Mouse (Mus musculus) liver, embryonic 11.5 days (tissue): ENCODE results near the gene Cd34. TPM values are rescaled to one million over a fixed set of nuclear protein-coding genes. Genes with fewer than 3 reads are reported as not detected.

Experiments
- ATAC-seq: fragments of 200-750 bp; cut with Nextera tagmentation; replicated peaks from 2 replicates; pipeline ENCODE4 v1.8.0; 2017; ENCODE audit warnings: moderate number of reproducible peaks, mild to moderate bottlenecking, moderate TSS enrichment, moderate library complexity; ENCODE audit not compliant: low FRiP score
- DNase-seq: peaks from one replicate; pipeline ENCODE4 v3.0.0-alpha.2; 2017; ENCODE audit warnings: low spot score
- H3K27ac ChIP-seq: fragments of 300-500 bp; sonication (generic); 2 replicates; pipeline ENCODE4 v1.5.1; 2014; ENCODE audit warnings: mild to moderate bottlenecking, low read depth, low read length, control low read depth
- H3K27me3 ChIP-seq: fragments of 300-500 bp; sonication (generic); replicated peaks from 2 replicates; pipeline ENCODE4 v1.6.1; 2014; ENCODE audit warnings: low read length, mixed read lengths; ENCODE audit not compliant: control insufficient read depth, insufficient read depth
- H3K36me3 ChIP-seq: fragments of 300-500 bp; sonication (generic); 2 replicates; pipeline ENCODE4 v1.6.1; 2014; ENCODE audit warnings: mild to moderate bottlenecking, low read length, moderate library complexity, mixed read lengths; ENCODE audit not compliant: control insufficient read depth, insufficient read depth
- H3K4me1 ChIP-seq: fragments of 300-500 bp; sonication (generic); replicated peaks from 2 replicates; pipeline ENCODE4 v1.6.1; 2014; ENCODE audit warnings: low read length, mixed read lengths; ENCODE audit not compliant: control insufficient read depth, insufficient read depth
- H3K4me2 ChIP-seq: fragments of 300-500 bp; sonication (generic); 2 replicates; pipeline ENCODE4 v1.6.1; 2014; ENCODE audit warnings: mild to moderate bottlenecking, control low read depth, moderate library complexity
- H3K4me3 ChIP-seq: fragments of 300-500 bp; sonication (generic); 2 replicates; pipeline ENCODE4 v1.5.1; 2014; ENCODE audit warnings: low read depth, low read length, control low read depth
- H3K9ac ChIP-seq: fragments of 300-500 bp; sonication (generic); 2 replicates; pipeline ENCODE4 v1.6.1; 2014; ENCODE audit warnings: low read depth, low read length, control low read depth
- H3K9me3 ChIP-seq: fragments of 300-500 bp; sonication (generic); 2 replicates; pipeline ENCODE4 v1.6.1; 2016; ENCODE audit warnings: low read length, inconsistent platforms, mixed read lengths; ENCODE audit not compliant: control insufficient read depth
- WGBS: fragments of 180-500 bp; shearing (Covaris S2); extraction: QIAGEN DNeasy Blood & Tissue Kit; methylation state at CpG from one replicate; pipeline ENCODE4 v1.1.7; 2014; 5-methylcytosine and 5-hydroxymethylcytosine counted together
- polyA plus RNA-seq: library from polyadenylated mRNA; unstranded; fragments of >200 nt; fragmentation: Nextera tagmentation; extraction: Ambion mirVana; gene quantifications from 2 replicates; pipeline ENCODE4 v1.2.1, GENCODE M21; 2014

Cd34 gene
- polyA plus RNA-seq, 1 experiment from 2014 or later: 35.8 TPM

GRCm38 (mm10) chr1:194952891-194953290 is 14.3 kb downstream of the Cd34 start:
- Histone ChIP-seq H3K9me3 (no peaks in the 10 kb centered on the region), H3K4me2 (no peak overlapping the region), H3K4me3 (no peak overlapping the region), H3K27ac (no peak overlapping the region), H3K36me3 (no peaks in the 10 kb centered on the region), H3K9ac (no peak overlapping the region), H3K27me3 (no peaks in the 10 kb centered on the region), H3K4me1 (no peaks in the 10 kb centered on the region)
- ATAC-seq: no peak
- WGBS: 56% methylated on average over 1 of the region's 1 CpGs
- DNase-seq: no peak

- no peak for ATAC-seq
- no peak overlapping the region for H3K9ac ChIP-seq
Observed at GRCm38 (mm10) chr1:194954694-194955093, 16.1 kb downstream of the Cd34 start.

GRCm38 (mm10) chr1:194955749-194956148 is 17.1 kb downstream of the Cd34 start:
- Histone ChIP-seq H3K36me3 (no peaks in the 10 kb centered on the region), H3K9me3 (no peaks in the 10 kb centered on the region), H3K27me3 (no peaks in the 10 kb centered on the region), H3K4me3 (no peak overlapping the region), H3K4me2 (no peak overlapping the region), H3K9ac (no peak overlapping the region), H3K4me1 (no peaks in the 10 kb centered on the region), H3K27ac (no peak overlapping the region)
- ATAC-seq (no peak), DNase-seq (no peak)
- 76% methylated on average over 2 of the region's 2 CpGs for WGBS

More at GRCm38 (mm10) chr1:194954694-194955093, 16.1 kb downstream of the Cd34 start:
- no peaks in the 10 kb centered on the region for H3K27me3 ChIP-seq
- H3K36me3 ChIP-seq: no peaks in the 10 kb centered on the region
- DNase-seq: no peak
- H3K9me3 ChIP-seq: no peaks in the 10 kb centered on the region
- H3K4me2 ChIP-seq: no peak overlapping the region
- H3K27ac ChIP-seq: no peak overlapping the region
- no peak overlapping the region for H3K4me3 ChIP-seq
- no peaks in the 10 kb centered on the region for H3K4me1 ChIP-seq

- no peak overlapping the region for H3K9ac ChIP-seq
- ATAC-seq: peak; percentile 45
Observed at GRCm38 (mm10) chr1:194957021-194957420, 18.4 kb downstream of the Cd34 start.

GRCm38 (mm10) chr1:194962181-194962580 is 23.6 kb downstream of the Cd34 start:
- peak; percentile 39; the same call in 1 of the 2 replicates for ATAC-seq
- DNase-seq: no peak

More at GRCm38 (mm10) chr1:194957021-194957420, 18.4 kb downstream of the Cd34 start:
- Histone ChIP-seq H3K4me1 (no peaks in the 10 kb centered on the region), H3K27me3 (no peaks in the 10 kb centered on the region), H3K4me3 (no peak overlapping the region), H3K9me3 (no peaks in the 10 kb centered on the region), H3K4me2 (no peak overlapping the region), H3K27ac (no peak overlapping the region), H3K36me3 (no peaks in the 10 kb centered on the region)
- WGBS: 53% methylated on average over 2 of the region's 2 CpGs
- DNase-seq: no peak

GRCm38 (mm10) chr1:194962712-194963111 is 24.1 kb downstream of the Cd34 start:
- no peaks in the 10 kb centered on the region for H3K36me3 ChIP-seq
- no peaks in the 10 kb centered on the region for H3K27me3 ChIP-seq
- H3K4me2 ChIP-seq: no peak overlapping the region
- no peak overlapping the region for H3K9ac ChIP-seq
- no peak for DNase-seq
- no peaks in the 10 kb centered on the region for H3K9me3 ChIP-seq
- H3K4me3 ChIP-seq: no peak overlapping the region
- H3K4me1 ChIP-seq: no peaks in the 10 kb centered on the region
- H3K27ac ChIP-seq: no peak overlapping the region
- no peak for ATAC-seq

More at GRCm38 (mm10) chr1:194962181-194962580, 23.6 kb downstream of the Cd34 start:
- Histone ChIP-seq H3K4me3 (no peak overlapping the region), H3K36me3 (no peaks in the 10 kb centered on the region), H3K9ac (no peak overlapping the region), H3K9me3 (no peaks in the 10 kb centered on the region), H3K4me1 (no peaks in the 10 kb centered on the region), H3K4me2 (no peak overlapping the region), H3K27ac (no peak overlapping the region), H3K27me3 (no peaks in the 10 kb centered on the region)
- 37% methylated on average over 5 of the region's 5 CpGs for WGBS

- H3K9ac ChIP-seq: no peak overlapping the region
- H3K36me3 ChIP-seq: no peaks in the 10 kb centered on the region
- no peak overlapping the region for H3K4me2 ChIP-seq
- H3K4me1 ChIP-seq: 0 out of 2 replicates have a peak, but pooled peaks cover 2% of the 10 kb centered on the region
- DNase-seq (no peak), ATAC-seq (no peak)
- no peak overlapping the region for H3K27ac ChIP-seq
- no peaks in the 10 kb centered on the region for H3K9me3 ChIP-seq
- no peaks in the 10 kb centered on the region for H3K27me3 ChIP-seq
- WGBS: 82% methylated on average over 4 of the region's 4 CpGs
- no peak overlapping the region for H3K4me3 ChIP-seq
Observed at GRCm38 (mm10) chr1:194971980-194972379, 33.4 kb downstream of the Cd34 start.

GRCm38 (mm10) chr1:194976164-194976516 is 37.5 kb downstream of the Cd34 start:
- H3K36me3 ChIP-seq: no peaks in the 10 kb centered on the region
- ATAC-seq: peak; percentile 86
- peaks cover 18% of the 10 kb centered on the region for H3K4me1 ChIP-seq
- H3K9ac ChIP-seq: peak overlapping the region; percentile 58
- H3K9me3 ChIP-seq: no peaks in the 10 kb centered on the region
- DNase-seq: peak; percentile 86
- H3K4me2 ChIP-seq: peak overlapping the region; percentile 98
- peak overlapping the region; percentile 62 for H3K4me3 ChIP-seq
- H3K27ac ChIP-seq: no peak overlapping the region
- H3K27me3 ChIP-seq: no peaks in the 10 kb centered on the region
- under 1% methylated on average over 42 of the region's 42 CpGs for WGBS

- H3K27ac ChIP-seq: no peak overlapping the region
- ATAC-seq (peak; percentile 89), DNase-seq (peak; percentile 78)
- peak overlapping the region; percentile 98 for H3K4me2 ChIP-seq
- peaks cover 22% of the 10 kb centered on the region for H3K4me1 ChIP-seq
- H3K27me3 ChIP-seq: no peaks in the 10 kb centered on the region
- WGBS: 1% methylated on average over 44 of the region's 44 CpGs
- H3K4me3 ChIP-seq: peak overlapping the region; percentile 62
- peak overlapping the region; percentile 58 for H3K9ac ChIP-seq
- no peaks in the 10 kb centered on the region for H3K9me3 ChIP-seq
- H3K36me3 ChIP-seq: no peaks in the 10 kb centered on the region
Observed at GRCm38 (mm10) chr1:194976517-194977370, 38.1 kb downstream of the Cd34 start.
